Mouse (Mus musculus): ENCODE results near the gene Nabp2.

Gene Nabp2

DNA sequence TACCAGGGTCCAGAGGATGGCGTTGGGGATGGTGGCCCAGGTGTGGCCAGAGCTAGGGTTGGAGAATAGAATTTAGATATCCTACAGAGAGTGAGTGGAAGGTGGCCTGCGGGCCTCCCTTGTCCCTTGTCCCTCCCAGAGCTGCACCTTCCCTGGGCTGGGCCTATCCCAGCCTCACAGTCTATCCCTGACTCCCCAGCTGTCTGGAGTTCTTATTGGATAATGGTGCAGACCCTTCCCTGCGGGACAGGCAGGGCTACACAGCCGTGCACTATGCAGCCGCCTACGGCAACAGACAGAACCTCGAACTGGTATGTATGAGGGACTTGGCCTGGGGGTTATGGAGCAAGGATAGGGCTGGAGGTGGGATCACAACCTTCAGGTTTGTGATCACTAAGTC, 25.4 kb downstream of the Nabp2 start:
- DNase-seq (ENCODE audit: low spot score) = no peak

DNA sequence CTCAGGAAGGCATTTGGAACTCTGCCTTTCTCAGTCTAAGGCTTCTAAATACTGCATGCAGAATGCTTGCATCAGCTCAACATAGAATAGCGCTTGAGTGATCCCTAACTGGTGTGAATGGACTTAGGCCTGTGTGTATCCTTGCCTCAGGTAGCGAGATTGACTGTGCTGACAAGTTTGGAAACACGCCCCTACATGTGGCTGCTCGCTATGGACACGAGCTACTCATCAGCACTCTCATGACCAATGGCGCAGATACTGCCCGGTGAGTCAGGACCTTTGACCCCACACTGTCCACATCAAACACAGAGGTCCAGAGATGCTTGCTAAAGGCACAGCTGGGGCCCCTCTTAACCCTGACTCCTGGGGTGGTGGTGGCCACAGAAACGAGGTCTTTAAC, 28.8 kb downstream of the Nabp2 start:
- no peak for DNase-seq (ENCODE audit: low spot score)

DNA sequence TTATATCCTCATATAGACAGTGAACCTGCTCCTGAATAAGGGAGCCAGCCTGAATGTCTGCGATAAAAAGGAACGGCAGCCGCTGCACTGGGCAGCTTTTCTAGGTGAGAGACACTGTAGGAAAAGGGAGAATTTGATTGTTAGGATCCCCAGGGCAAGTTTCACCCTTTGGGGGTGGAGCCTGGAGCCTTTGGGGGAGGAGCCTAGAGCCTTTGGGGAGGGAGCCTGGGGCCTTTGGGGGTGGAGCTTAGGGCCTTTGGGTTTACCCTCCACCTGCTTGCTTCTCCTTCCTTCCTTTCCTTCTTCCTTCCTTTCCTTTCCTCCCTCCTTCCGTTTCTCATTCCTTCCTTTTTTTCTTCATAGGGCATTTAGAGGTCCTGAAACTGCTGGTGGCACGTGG, 30.7 kb downstream of the Nabp2 start:
- DNase-seq (ENCODE audit: low spot score) = no peak

DNA sequence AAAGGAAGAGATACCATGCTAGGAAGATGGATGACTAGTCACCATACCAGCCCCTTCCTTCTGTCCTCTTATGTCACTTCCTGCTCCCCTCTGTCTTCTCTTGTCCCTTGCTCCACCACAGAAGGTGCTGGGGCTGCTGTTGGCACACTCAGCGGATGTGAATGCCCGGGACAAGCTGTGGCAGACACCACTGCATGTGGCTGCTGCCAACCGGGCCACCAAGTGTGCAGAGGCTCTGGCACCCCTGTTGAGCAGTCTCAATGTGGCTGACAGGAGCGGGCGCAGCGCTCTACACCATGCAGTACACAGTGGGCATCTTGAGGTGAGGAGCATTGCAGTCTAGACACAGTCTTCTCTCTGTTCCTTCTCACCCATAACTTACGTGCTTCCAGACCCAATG, 32.0 kb downstream of the Nabp2 start:
- no peak for DNase-seq (ENCODE audit: low spot score)

DNA sequence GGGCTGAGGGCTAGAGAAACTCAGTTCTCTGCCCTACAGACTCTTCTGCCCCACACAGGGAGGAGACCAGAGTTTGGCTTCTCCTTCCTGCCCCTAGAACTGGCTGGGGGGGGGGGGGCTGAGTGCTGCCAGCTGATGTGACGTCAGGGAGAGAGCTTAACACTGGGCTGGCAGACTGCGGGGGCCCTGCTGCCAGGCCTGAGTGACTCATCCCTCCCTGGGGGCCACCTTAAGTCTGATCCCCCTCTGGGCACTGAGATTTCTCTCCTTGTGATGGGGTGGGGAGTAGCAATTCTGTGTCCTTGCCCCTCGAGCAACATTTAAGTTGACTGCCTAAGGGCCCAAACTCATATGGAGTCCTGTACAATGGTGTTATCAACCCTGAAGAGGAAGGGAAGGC, 32.8 kb downstream of the Nabp2 start:
- DNase-seq (ENCODE audit: low spot score) = no peak

DNA sequence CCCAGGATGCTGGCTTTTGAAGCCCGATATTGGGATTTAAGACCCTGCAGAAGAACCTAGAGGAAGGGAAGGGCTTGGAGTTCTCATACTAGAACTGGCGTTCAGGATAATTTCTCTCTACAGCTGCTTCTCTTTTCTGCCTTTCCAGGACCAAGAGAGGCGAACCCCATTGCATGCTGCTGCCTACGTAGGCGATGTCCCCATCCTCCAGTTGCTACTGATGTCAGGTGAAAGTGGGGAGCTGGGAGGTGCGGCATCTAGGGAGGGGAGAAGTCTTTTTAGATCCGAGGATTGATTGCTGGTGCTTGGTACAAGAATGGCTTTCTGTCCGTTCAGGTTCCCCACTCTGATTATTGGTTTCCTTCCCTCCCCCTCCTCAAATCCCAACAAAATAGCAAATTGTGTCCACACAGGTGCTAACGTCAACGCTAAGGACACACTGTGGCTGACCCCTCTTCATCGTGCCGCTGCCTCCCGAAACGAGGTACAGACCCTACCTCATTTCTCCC, 33.3 kb downstream of the Nabp2 start:
- no peak for DNase-seq (ENCODE audit: low spot score)

DNA sequence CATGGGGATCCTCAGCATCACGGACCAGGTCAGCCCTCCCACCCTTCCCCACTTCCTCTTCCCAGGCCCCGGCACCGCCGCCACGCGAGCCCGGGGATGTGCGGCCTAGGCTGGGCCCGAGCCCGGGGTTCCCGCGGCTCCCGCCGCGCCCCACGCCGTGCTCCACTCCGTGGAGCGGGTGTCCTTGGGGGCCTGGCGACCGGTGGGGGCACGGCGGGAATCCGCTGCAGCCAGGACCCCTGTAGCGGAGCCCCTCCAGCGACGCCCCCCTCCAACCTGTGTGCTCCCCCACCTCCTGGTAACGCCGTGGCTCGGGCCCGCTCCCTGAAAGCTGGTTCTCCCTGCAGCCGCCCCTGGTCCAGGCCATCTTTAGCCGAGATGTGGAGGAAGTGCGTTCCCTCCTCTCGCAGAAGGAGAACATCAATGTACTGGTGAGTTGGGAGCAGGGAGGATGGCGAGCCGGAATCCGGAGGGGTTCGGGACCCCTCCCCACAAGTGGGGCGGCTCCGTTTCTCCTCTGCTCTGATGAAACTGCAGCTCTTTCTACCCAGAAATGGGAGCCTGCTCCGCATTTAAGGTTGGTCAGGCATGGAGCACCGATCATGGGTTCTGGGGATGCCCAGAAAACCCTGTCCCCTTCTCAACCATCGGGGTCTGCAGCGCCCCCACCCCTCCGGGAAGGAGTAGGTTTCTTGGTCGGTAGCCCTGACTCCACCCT, 33.9 kb downstream of the Nabp2 start:
- DNase-seq (ENCODE audit: low spot score) = peak; percentile 68

DNA sequence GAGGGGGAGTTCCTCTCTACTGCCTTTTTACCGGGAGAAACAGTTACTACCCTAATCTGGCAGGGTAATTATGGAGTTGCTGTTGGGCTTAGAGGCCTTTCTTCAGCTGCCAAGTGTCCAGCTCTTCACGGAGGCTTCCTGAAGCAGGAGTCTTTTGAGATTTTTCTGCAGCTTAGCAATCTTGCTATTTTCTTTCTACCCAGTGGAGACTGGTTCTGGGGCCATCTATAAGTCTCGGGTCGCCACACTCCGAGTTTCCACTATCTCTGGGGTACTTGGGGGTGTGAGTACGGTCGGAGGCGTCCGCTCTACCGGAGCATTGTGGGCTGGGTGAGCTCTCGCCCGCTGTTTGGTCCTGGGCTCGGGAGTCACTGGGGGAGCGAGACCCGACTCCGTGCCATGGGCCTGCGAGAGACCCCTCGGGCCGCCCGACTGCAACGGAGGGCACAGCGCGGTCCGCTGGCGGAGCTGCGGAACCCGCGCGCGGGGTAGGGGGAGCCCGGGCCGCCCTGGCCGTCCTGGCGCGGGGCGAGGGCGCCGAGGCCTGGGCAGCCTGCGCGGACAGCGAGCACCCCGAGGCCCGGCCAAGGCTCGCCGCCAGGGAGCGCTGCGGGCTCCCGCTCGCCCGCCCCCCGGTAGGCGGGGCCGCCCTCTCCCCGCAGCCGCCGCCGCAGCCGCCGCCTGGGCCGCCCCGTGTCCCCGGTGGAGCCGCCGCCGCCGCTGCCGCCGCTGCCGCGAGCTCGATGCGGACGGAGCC, 34.7 kb downstream of the Nabp2 start, which contains the start of gene Ankrd52:
TSS of gene Ankrd52 (plus strand) at position 661 of the 757 bp plus-strand sequence.
- peak; percentile 77 for DNase-seq (ENCODE audit: low spot score)

DNA sequence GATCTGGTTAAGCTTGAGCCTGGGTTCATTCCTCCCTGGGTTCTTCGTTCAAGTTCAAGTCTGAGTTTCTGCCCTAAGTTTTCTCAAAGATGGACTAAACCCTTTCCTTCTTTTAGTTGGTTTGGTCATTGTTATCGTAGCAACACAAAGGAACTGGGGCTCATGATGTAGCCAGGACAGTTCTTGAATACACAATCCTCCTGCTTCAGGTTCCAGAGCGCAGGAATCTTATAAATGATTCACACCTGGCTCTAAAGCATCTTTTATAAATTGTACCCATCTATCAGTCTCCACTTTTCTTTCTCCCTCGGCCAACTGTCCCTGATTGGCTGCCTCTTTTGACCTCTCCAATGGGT, 35.2 kb downstream of the Nabp2 start:
- no peak for DNase-seq (ENCODE audit: low spot score)

DNA sequence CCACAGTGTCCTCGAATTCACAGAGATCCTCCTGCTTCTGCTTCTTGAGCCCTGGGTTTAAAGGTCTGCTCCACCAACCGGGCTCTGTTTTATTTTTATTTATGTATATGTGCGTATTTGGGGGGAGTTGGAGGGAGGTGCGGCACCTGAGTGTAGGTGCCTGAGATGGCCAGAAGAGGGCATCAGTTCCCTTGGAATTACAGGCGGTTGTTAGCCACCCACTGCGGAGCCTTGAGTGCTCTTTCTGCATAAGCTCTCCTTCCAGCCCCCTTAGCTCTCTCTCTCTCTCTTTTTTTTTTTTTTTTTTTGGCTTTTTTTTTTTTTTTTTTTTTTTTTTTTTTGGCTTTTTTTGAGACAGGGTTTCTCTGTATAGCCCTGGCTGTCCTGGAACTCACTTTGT, 36.9 kb downstream of the Nabp2 start:
- no peak for DNase-seq (ENCODE audit: low spot score)

DNA sequence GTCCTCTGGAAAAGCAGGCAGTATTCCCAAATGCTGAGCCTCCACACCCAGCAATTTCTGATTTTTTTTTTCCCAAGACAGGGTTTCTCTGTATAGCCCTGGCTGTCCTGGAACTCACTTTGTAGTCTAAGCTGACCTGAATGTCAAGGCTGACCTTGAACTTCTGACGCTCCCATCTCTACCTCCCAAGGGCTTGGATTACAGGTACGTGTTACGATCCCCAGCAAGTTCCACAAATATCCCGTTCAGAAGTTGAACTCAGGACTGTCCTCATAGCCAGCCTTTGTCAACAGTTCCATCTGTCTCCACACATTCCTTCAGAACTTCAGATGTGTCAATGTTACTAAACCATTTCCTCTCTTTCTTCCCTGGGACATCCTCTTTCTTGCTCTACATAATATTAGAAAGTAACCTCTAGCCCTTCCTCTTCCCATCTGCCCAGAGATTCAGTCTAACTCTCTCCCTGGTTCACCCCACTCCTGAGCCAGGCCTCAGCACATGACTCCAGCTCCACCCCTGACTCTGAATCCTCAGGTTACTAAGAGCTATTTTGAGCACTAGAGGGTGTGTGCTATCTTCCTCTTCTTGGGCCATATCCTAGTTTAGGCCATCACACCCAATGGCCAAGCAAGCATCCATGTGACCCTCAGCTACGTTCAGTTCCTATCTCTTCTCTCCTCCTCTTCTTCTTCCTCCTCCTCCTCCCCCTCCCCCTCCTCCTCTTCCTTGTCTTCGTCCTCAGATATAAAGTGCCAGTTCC, 38.1 kb downstream of the Nabp2 start:
- DNase-seq (ENCODE audit: low spot score) = no peak

DNA sequence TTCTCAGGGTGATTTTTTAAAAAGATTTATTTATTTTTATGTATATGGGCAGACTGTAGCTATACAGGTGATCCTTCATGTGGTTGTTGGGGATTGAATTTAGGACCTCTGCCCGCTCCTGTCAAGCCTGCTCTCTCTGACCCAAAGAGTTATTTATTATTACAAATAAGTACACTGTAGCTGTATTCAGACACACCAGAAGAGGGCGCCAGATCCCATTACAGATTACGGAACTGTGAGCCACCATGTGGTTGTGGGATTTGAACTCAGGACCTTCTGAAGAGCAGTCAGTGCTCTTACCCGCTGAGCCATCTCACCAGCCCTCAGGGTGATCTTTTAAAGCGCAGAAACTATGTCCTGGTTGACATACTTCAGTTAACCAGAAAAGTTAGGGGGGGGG, 39.1 kb downstream of the Nabp2 start:
- no peak for DNase-seq (ENCODE audit: low spot score)

DNA sequence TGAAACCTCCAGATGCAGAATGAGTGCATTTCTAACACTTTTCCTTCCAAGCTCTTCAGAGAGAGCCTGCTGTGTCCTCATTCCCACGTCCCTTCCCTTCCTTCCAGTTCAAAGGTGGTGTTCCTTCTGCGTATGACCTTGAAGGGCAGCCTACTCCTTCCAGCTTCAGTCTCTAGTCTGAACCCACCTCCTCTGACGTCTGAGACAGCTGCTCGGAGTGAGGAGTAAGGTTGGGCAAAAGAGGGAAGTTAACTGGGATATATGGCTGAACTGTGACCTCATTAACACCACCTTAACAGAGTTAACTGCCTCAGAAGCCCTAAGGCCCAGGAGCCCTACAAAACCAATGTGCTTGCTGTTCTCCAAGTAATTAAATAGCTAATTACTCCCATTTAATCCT, 40.7 kb downstream of the Nabp2 start:
- DNase-seq (ENCODE audit: low spot score) = no peak

DNA sequence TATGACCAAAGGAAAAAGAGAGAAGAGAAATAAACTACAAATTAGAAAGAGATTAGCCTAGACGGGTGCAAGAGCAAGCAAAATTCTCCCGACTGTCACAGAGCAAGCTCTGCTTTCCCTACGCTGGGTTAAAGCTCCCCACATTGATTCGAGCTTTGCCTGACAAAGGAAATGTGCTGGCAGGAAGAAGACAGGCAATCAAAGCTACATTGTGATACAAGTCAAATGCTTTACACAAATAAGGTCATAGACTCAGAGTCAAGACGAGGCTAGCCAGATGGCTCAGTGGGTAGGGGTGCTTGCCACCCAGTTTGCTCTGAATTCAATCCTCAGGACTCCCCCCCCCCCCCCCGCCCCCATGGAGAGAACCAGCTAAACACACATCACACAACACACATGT, 41.3 kb downstream of the Nabp2 start:
- DNase-seq (ENCODE audit: low spot score) = no peak

DNA sequence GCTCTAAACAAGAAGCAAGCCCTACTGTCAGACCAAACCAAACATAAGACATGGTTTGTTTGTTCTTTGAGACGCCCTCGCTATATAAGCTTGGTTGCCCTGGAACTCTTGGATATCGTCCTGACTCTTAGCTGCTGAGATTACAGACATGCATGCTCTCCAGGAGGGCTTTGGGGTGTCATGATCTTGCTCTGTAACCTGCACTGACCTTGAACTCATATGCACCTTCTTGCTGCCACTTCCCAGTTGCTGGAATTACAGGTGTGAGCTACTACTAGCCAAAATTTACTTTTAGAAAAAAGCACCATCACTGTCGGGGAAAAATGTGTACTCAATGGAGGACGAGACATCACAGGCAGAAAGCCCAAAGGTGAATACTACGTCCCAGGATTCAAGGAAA, 41.7 kb downstream of the Nabp2 start:
- DNase-seq (ENCODE audit: low spot score) = no peak

DNA sequence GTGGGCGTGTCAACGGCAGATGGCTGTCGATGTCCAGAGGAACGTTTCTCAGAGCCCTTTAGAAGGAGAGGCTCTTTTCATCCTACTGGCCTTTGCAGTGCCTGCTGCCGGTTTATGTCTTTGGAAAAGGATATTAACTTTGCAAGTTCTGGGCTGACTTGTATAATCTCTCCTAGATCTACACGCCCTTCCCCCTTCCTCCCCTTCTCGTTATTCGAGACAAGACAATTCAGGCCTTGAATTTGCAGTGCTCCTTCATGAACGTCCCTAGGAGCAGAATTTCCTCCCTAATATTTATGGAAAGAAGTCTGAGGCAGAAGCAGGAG, 42.1 kb downstream of the Nabp2 start:
- no peak for DNase-seq (ENCODE audit: low spot score)

DNA sequence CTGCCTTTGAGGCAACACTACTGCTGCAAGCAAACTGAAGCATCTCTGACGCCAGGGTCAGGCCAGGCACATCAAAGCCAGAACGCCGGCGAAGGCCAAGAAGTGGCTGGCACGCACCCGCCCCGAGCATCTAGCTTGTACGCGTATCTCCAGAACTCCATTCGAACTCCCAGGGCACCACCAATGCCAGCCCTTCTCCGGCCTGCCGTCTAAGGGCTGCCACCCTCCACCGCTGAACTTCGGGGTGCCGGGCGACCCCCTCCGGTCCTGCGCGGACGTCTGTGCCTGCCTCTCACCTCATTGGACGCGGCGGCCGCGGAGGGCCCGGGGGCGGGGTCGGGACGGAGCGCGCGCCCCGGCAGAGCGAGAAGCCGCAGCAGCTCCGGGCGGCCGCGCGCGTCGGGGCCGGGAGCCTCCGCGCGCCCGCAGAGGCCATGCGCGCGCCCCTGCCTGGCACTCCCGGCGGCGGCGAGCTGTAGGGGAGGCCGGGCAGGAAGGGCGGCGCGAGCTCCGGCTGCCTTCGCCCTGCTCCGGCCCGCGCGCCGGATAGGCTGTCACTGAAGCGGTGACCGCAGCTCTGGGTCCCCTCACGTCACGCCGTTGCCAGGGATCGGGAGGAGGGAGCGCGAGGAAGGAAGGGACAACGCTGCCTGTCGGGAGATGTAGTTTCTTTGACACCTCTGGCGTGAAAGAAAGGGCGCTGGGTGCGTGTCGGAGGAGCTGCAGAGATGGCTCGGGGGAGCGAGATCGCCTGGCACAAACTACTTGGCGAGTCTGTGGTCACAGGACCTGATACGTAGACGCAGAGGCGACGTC, 42.7 kb downstream of the Nabp2 start, which contains the start of gene Coq10a:
TSS of gene Coq10a (minus strand) at position 596 of the 816 bp plus-strand sequence.
- peak; percentile 95 for DNase-seq (ENCODE audit: low spot score)

DNA sequence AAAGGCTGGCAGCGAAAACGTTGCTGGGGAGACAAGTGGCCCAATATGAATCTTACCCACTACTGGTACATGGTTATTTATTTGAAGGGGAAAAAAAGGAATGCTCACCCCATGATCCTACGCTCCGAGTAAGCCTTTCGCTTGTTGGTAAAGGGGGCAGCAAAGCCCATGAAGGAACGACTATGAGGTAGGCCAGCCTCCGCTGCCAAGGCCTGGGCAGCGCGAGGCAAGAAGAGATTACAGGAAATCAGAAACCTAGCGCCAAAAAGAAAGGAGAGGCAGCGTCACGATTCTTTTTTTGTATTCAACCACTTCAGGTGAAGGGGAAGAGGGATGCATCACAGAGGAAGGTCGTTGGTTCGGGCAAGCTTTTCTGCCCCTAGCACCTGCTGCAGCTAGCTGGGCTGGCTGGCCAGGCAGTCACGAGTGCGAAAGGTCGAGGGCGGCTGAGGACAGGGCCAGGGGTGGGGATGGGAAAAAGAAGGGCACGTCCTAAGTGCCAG, 43.3 kb downstream of the Nabp2 start:
- no peak for DNase-seq (ENCODE audit: low spot score)

DNA sequence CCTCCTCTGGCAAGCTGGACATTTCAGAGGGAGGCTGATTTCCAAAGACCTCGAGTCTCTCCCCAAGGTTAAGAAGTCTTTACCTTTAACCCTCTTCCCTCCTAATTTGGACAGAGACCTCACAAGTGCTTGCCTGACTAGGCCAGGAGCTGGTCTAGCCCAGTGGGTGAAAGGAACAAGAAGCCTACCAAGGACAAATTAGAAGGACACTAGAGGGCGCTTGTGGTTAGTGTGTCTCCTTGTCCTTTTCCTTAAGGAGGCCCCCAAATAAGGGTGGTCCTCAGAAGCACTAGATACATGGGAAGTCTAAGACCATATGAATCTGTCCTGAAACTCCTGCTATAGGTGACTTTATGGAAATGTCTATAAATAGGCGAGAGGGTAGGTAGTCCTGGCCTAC, 48.7 kb downstream of the Nabp2 start:
- peak; percentile 75 for DNase-seq (ENCODE audit: low spot score)

DNA sequence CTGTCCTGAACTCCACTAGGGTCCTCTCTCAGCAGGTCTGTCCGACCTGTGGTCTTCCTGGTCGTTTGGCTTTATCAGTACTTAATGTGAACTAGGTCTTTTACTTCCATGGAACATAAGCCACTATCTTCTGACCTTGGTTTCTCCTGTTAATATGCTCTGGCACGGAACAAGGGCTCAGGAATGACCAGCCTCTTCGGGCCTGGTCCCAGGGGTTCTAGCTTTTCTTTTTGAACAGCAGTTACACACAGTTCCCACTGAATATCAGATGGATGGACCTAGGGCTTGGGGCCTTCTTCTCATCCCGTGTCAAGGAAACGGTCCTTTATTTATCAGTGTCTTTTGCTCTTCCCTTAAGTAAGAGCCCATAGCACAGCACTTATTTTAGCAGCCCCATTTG, 49.5 kb downstream of the Nabp2 start:
- DNase-seq (ENCODE audit: low spot score) = no peak

DNA sequence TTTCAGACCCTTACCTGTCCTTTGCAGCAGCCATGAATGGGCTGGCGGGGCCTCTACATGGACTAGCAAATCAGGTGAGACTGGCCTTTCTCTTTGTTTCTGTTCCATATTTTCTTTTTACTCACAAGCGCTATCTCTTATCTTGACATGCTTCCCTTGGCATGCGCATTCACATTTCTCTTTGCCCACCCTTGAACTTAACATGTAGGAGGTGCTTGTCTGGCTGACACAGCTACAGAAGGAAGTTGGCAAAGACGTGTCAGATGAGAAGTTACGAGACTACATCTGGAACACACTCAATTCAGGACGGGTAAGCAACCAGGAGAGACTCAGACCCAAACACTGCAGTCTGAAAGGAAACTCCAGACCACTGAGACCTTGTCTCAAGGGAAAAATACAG, 52.1 kb downstream of the Nabp2 start:
- DNase-seq (ENCODE audit: low spot score) = no peak

DNA sequence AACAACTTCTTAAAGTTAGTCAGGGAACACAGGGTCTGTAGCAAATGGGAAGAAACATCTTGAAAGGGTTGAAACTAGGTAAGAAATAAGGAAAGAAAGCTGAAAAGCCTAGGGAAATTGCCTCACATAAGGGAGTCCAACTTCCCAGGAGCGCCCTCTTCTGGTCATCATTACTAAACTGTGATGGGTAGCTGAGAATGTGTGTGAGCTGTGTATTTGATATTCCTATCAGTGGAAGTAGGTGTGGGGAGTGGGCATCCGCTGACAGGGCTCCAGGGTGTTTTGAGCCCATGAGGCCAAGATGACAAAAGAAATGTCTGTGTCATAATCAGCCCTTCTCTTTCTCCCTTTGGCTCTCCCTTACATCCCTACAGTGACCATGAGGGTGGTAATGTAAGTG, 52.5 kb downstream of the Nabp2 start:
- DNase-seq (ENCODE audit: low spot score) = peak; percentile 70

Measured in embryo, embryonic 10 days (tissue).